Mouse (Mus musculus) right cerebral cortex, postnatal 36 days (tissue): Measurements from ENCODE around the gene C730034F03Rik.

Experiments
- DNase-seq, 2 experiments: peaks; one replicate each; pipeline ENCODE4 v3.0.0; 2022; ENCODE audit warnings: low spot score in 2 of 2, mixed read lengths in 1 of 2

Gene C730034F03Rik

DNA sequence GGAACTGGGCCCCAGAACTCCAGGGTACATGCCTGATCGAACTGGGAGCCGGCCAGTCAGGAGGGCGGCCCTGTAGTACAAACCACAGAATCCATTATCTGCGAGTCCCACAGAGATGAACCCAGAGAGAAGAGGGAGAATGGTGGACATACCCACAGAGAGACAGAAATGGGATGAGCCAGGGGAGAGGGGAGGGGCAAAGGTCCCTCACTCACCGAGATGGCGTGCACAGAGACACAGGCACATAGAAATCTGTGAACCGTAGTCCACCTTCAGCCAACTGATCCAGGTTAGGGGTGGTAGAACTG is 45.9 kb downstream of the C730034F03Rik start:
- no peak for DNase-seq

DNA sequence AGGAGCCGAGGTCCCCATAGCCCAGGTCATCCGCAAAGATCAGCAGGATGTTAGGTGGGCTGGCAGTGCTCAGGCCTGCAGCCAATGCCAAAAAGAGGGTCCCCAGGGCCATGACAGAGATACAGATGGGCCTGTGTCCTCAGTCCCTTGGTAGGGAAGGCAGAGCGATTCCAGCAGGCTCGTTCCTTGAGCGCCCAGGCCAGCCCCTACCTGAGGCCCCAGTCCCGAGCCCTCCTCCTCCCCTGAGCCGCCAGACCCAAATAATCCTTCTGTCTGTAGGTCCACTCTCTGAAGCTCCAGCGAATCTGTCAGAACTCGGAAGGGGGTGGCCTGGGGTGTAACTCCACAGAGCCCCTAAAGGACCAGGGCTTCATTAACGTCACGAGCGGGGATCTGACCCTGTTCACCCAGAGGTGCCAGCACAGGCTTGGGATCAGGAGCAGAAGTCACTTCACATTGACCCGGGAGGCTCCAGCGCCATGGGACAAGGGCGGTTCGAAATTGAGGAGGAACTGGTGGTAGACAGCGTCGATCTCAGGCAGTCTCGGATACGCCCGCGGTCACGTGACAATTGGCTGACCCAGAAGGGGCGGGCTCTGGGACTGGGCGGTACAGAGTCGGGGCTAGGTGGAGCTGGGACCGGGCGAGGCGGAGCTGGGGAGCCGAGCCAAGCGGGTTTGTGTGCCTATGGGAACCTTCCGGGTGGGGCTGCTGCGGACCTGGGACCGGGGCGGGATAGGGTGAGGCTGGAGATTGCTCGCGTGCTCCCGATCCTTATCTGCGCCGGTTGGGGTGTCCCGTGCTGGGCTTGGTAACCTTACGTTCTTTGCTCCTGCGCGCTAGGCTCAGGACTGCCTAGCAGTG is 46.5 kb downstream of the C730034F03Rik start:
- peak; percentile 90 to 93 for DNase-seq

DNA sequence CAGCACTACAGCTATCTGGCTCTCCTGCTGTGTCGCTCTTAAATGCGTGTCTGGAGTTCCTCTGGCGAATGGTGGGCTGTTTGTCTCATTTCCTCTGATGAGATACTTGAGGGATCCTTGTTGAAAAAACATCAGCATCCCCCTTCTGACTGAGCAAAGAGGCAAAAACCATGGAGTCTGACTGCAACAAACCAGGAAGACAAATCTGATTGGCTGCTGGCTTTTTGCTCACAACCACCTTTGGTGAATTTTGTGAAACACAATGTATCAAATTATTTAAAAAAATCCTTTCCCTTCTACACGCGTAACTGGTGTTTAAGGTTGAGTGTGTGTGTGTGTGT is 47.1 kb downstream of the C730034F03Rik start:
- DNase-seq: no peak

DNA sequence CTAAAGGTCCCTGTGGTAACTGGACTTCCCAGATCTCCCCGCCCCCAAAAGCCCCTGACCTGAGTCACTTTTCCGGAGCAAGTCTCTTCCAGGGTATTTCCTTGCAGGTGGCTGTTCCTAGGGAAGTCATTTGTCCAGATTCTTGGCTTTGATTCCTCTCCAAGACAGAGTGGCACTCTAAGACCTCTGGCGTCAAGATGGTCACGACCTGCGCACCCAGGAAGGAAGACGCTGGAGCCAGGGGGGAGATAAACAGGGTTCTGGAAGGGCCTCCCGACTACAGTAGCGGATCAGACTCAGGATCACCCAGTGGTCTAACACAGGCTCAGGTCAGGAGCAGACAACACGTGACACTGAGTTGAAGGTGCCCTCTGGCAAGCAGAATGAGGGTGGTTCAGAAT is 47.7 kb downstream of the C730034F03Rik start, which contains the start of gene Arsa:
Gene Arsa (minus strand): TSS at position 335 of the 401 bp plus-strand sequence.
- no peak for DNase-seq

DNA sequence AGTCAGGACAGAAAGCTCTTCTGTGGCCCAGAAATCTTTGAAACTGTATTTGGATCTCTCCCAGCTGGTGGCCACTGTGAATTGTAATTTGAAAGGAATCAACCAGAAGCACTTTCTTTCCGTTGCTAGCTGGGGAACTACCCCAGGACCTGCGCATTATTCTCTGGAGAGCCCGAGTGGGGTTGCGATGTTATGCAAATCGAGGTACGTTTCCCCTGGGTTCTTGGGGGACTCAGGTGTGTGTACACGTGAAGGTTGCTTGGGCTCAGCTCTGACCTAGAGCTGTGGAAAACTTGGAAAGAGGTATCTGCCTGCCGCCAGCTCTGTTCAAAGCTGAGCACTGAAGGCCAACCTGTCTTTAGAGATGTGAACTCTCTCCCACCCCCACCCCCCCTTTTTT is 48.4 kb downstream of the C730034F03Rik start:
- DNase-seq: no peak

DNA sequence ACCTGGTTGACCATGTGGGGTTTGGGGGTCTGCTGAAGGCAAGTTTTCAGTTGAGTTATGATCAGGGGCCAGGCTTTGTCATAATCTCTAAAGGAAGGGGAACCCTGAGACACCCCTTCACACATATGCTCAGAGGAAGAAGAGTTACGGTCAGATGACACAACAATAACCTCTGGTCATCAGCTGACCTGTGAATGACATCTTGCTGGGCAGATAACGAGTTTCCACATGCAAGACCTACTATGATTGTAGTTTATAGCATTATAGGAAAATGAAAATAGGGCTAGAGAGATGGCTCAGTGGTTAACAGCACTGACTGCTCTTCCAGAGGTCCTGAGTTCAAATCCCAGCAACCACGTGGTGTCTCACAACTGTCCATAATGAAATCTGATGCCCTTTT is 49.2 kb downstream of the C730034F03Rik start:
- no peak for DNase-seq
